Mouse (Mus musculus) stomach, embryonic 15.5 days (tissue): ENCODE data around the gene Ptprk. TPM values are rescaled to one million over a fixed set of nuclear protein-coding genes. Genes with fewer than 3 reads are reported as not detected.

Source experiments
- microRNA-seq: library from miRNA; unstranded; fragments of <30 nt; microRNA quantifications from one replicate; pipeline ENCODE4, GENCODE M21; 2016
- polyA plus RNA-seq: library from polyadenylated mRNA; unstranded; fragments of >200 nt; fragmentation: Nextera tagmentation; extraction: Ambion mirVana; gene quantifications from 2 replicates; pipeline ENCODE4 v1.2.1, GENCODE M21; 2015

Ptprk gene
- polyA plus RNA-seq, 1 experiment from 2014 or later = 46.7 TPM

Small RNA genes within 50 kb of the gene (microRNA-seq; reads per million reads assigned to microRNA genes)
- gene Gm22370 = not detected
